Mouse (Mus musculus) layer of hippocampus, adult 9-10 months (tissue): ENCODE measurements around the gene Lexm.

Source experiments
- DNase-seq: peaks from one replicate; pipeline ENCODE4 v3.0.0; 2022; ENCODE audit warnings: low spot score

Gene Lexm

GRCm38 (mm10) chr4:106617056-106617455 lies at the start of gene Lexm:
Gene Lexm (minus strand): TSS chr4:106617241.
- DNase-seq: no peak

- DNase-seq: no peak
Measured at GRCm38 (mm10) chr4:106666546-106666945, 49.5 kb upstream of the Lexm start.

DNA sequence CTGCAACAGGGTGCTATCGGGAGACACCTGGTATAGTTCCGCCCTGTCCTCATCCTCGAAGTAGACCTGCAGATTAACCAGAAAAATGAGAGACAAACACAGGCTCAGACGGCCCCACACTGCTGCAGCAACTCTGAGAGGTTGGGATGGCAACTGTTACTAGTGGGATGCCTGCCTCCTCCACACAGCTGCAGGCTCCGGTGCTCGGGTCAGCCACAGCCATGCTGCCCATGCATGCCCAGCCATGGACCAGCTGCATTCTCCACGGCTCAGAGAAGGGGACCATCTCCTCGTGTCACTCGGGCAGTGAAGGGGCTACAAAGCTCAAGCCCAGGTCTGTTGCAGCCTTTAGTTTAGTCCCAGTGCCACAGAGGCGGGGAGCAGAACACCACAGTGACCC lies 48.6 kb upstream of the Lexm start:
- no peak for DNase-seq

- DNase-seq: no peak
Measured at GRCm38 (mm10) chr4:106665269-106665668, 48.2 kb upstream of the Lexm start.

DNA sequence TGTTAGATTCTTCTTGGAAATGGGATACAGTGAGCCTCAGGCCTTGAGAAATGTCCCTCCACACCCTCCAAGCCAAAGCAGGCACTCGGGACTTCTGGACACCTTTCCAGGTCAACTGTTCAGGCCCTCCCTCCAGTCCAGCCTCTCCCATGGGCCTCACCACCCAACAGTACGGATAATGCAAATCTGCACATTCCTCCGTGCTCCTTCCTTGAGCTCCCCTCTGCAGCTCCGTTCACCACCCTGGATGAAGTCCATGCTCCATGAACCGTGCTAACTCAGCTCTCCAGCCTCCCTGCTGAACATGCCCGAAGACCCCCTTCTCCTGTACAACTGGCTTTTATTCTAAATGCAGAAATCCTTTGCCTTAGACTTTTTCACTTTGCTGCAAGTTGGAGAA lies 47.7 kb upstream of the Lexm start:
- no peak for DNase-seq

DNA sequence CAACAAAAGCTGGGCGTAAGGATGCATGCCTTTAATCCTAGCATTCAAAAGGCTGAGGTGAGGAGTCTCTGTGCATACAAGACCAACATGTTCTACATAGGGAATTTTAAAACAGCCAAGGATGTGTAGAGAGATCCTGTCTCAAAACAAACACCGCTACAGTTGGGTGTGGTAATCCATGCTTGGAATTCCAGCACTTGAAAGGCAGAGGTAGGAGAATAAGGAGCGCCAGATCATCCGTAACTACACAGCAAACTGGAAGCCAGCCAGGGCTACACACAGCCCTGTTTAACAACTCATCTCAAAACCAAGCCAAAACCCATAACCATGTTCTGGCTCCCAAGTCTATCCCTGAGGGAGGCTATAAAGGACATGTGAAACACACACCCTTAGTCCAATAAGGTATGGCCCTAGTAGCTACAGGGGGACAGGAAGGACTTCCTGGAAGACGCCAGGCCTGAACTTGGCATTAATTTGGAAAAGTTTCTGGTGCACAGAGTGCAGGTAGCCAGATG lies 47.0 kb upstream of the Lexm start:
- no peak for DNase-seq

DNA sequence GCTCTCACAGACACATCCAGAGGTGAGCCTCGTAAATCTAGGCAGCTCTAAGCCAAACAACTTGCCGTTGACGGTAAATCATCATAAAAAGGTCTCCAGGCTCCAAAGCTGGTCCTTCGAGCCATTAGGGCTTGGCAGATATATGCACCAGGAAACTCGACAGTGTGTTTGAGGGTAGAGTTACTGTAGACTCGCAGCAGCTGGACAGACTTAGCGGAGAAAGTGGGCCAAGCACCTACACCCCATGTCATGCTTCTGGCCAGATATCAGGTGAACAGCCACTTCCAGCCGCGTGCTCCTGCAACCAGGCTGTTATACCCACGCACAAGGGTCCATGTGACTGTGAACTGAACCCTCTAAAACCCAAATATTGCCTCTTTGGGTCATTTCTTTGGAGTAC lies 38.6 kb upstream of the Lexm start:
- DNase-seq: no peak

DNA sequence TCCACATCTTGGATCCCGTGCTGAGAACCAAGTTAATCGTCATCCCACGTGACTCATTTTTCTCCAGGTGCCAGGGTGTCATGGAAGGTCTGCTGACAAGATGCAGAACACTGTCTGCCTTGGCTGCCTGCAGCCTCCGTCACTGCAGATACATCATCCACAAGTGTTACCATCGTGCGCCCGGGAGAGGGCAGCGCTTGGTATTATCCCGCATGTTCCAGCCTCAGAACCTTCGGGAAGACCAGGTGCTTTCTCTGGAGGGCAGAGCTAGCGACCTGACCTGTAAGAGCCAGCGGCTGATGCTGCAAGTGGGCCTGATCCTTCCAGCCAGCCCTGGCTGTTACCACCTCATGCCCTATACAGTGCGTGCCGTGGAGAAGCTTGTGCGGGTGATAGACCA lies 36.0 kb upstream of the Lexm start:
- DNase-seq: no peak

- no peak for DNase-seq
Measured at GRCm38 (mm10) chr4:106652546-106652945, 35.5 kb upstream of the Lexm start.

DNA sequence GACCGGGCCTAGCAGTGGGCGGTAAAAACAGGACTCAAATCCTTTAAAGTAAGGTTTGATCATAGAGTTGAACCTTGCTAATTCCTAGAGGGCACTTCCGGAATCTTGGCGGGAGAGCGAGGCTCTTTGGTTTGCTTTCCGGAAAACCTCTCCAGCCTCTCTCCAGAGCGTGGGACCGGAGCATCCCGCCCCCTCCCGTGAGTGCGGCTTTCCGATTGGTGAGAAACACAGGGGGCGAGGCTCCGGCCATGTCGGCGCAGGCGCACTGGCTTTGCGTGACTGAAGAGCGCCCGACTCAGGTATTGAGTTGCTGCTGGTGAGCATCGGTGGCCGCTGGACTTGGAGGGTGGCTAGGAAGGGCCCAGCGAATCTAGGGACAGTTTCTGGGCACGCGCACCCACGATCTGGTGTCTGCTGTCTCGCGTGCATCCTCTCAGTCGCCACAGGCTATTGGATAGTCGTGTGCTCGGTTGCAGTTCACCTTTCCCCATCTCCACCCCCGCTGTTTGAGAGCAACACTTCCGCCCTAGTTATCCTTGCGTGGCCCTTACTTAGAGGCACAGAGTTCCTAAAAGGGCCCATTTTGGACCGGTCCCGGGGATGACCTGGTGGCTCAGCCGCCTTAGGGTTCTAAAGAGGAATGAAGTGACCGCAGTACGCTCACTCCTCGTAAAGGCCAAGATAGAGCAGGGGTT lies 33.9 kb upstream of the Lexm start, which contains the start of gene Pars2:
Gene Pars2 (plus strand): TSS at position 237 of the 695 bp plus-strand sequence.
- DNase-seq: peak; percentile 87

GRCm38 (mm10) chr4:106647137-106647536 lies 30.1 kb upstream of the Lexm start:
- no peak for DNase-seq

GRCm38 (mm10) chr4:106645797-106646196 lies 28.8 kb upstream of the Lexm start:
- DNase-seq: no peak

- no peak for DNase-seq
Measured at GRCm38 (mm10) chr4:106644218-106644610, 27.2 kb upstream of the Lexm start.

GRCm38 (mm10) chr4:106643483-106644217 lies 26.6 kb upstream of the Lexm start:
- no peak for DNase-seq

DNA sequence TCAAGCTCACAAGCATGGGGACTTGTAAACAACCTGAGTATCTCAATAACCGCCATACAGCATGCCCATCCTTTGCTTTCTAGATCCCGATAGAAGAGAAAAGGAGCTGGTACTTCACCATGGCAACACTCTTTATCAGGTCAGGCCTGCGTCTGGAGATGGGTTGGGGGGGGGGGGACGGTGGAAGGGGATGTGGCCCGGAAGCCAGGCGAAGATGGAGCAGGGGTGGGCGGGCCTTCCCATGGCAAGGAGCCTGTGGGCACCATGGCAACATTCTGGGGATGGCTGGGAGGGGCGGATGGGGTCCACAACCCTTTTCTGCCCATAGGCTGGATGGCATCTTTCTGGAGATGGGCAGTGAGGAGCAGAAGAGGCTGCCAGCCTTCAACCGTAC lies 17.0 kb upstream of the Lexm start:
- DNase-seq: no peak

DNA sequence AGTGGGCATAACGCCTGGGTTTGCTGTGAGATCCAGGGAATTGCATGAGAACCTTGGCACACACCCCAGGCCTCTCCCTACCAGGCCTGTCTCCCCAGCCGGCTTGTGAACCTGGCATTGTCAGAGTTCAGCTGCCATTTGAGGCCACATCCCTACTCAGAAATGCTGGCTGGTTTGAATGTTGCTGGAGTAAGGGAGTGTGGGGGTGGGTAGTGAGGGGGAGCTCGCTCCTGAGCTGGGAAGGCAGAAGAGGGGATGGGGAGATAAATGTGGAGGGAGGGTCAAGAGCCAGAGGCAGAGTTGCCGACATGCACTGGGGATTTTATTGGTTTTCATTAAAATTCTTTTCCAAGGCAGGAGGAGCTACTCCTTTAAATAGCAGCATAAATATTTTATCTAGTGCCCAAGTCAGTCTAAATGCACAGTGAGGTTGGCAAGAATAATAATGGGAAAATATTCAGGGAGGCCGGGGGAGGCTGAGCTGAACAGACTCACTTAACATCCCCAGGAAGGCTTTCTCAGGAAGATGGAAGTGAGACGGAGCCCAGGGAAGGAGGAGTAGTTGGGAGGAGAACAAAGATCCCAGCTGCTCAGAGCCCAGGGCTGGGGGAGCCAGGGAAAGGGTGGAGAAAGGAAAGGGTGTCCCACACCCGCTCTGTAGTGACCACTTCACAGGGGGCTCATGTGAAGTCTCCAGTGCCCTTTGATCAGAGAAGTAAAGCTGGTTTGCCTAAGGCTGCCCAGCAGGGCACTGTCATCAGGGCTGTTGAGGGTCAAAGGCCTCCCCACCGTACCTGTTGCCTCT lies 16.4 kb upstream of the Lexm start:
- no peak for DNase-seq

DNA sequence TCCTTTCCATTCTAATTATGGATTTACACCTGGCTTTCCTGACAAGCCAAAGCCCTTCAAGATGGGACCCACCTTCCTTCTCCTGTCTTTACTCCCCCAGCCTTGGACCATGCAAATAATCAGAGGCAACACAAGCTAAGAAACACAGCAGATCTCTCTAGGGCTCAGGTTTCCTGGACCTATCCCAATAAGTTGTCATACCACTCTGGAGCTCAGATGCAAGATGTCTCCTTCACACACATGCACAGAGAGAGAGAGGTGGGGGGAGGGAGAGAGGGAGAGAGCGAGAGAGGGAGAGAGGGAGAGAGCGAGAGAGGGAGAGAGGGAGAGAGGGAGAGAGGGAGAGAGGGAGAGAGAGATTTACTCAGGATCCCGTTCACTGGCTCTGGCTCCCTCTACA lies 15.3 kb upstream of the Lexm start:
- no peak for DNase-seq

DNA sequence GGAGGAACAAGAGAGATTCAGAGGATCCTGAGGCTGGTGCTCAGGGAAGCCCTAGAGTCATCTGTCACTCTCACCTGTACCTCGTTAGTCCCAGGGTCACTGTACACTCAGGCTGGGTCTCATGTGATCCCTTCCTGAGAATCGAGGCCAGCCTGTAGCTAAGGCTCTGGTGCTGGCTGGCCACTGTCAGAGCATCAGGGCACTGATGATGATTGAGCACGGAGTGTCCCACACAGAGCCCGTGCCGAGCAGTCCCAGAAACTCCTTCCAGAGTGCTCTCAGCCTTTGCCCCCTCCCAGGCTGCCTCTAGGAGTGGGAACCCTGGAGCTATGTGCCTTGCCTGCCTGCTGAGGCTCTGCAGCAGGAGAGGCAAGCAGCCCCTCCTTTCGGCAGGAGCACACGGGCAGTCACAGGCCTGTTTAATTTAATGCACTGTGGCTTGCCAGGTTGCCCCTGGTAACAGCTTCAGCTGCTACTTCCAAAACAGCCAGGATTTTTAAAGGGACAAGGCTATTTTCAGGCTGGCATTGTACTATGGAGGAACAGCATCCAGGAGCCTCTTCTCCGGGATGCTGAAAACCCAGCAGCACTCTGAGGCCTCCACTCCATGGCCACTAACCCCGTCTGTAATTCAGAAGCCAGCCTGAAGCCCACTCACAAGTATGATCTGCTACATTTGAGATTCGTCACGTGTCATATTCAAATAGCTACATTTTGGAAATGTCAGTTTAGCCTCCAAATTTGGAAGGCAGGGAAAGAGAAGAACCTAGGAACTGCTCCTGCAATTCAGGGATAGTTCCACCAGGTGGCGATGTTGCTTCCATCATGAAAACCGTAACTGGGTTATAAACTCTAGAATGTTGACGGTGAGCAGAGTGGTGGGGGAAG lies 13.5 kb upstream of the Lexm start:
- DNase-seq: peak; percentile 97

DNA sequence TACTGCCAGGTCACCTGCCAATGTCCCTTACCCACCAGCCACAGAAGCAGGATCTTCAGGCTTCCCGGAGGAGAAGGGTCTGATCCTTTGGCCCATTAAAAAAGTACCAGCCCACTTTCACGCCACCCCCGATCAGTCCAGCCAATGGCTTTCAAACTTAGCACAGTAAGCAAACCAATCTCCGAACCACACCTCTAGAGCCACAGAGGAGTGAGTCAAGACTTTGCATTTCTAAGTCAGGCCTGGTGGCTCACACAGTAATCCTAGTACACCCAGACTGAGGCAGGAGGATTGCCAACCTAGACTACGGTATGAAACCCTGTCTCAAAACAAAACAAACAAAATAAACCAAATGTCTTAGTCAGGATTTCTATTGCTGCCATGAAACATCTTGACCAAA lies 12.3 kb upstream of the Lexm start:
- no peak for DNase-seq

DNA sequence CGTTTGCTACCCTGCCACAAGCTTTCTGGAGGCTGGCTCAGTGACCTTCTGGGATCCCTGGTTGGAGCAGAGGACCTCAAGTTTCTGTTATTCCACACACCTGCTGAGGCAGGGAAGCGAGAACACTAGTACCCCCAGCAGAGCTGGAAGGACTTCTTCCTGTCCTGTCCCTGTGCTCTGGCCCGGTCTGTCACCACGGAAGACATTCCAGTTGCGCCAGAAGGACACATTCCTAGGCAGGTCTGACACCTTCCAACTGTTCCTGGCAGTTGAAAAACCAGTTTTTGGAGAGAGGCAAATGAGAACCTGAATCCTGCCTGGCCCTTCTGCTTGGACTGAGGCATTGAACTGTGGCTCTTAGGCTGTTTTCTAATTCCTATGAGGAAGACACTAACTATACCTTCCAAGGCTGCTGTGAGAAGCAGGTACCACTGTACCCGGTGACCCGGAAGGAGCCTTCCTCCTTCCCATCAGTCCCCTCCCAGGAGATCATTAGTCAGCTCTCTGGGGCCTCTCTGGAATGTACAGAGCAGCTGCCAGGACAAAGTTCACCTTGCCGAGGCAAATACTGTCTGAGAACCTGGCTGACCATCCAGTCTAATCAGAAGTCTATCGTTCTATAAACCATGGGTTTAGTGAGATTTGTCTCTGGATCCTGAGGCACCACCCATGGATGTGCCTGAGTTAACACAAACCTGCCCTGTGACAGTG lies 11.8 kb upstream of the Lexm start:
- DNase-seq: no peak

GRCm38 (mm10) chr4:106627809-106628208 lies 10.8 kb upstream of the Lexm start:
- no peak for DNase-seq
